Mouse (Mus musculus) testis, adult 2 months (tissue): ENCODE data around the gene Fam184a.

Source experiments
- CTCF ChIP-seq: fragments of 200-500 bp; IDR thresholded peaks from 2 replicates; pipeline ENCODE4 v1.5.1; 2012; ENCODE audit warnings: low read depth, mild to moderate bottlenecking, inconsistent platforms, low read length, moderate library complexity; ENCODE audit not compliant: control insufficient read depth, insufficient read depth, insufficient replicate concordance
- POLR2A ChIP-seq: fragments of 200-500 bp; IDR thresholded peaks from 2 replicates; pipeline ENCODE4 v1.6.1; 2012; ENCODE audit warnings: low read depth, mild to moderate bottlenecking, inconsistent platforms, low read length, moderate library complexity; ENCODE audit not compliant: control insufficient read depth

DNA sequence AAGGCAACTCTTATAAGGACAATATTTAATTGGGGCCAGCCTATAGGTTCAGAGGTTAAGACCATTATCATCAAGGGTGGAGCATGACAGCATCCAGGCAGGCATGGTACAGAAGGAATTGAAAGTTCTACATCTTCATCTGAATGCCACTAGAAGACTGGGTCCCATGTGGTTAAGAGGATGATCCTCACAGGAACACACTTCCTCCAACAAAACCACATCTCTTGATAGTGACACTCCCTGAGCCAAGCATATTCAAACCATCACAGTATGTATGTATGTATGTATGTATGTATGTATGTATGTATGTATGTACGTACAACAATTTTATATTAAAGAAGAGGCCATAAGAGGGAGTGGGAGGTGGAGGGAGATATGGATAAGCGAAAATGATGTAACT, 25.7 kb upstream of the Fam184a start:
- TF ChIP-seq POLR2A (no peak), CTCF (no peak)
